Mouse (Mus musculus) E14TG2a.4 (cell line): ENCODE data around the gene Eml3.

Experiments
- CTCF ChIP-seq: conservative IDR thresholded peaks from 2 replicates; pipeline ENCODE4 v1.5.1; 2014; ENCODE audit warnings: low read length
- NANOG ChIP-seq: IDR thresholded peaks from 2 replicates; pipeline ENCODE4 v1.6.1; 2014; ENCODE audit warnings: borderline replicate concordance, low read length, mixed read lengths

DNA sequence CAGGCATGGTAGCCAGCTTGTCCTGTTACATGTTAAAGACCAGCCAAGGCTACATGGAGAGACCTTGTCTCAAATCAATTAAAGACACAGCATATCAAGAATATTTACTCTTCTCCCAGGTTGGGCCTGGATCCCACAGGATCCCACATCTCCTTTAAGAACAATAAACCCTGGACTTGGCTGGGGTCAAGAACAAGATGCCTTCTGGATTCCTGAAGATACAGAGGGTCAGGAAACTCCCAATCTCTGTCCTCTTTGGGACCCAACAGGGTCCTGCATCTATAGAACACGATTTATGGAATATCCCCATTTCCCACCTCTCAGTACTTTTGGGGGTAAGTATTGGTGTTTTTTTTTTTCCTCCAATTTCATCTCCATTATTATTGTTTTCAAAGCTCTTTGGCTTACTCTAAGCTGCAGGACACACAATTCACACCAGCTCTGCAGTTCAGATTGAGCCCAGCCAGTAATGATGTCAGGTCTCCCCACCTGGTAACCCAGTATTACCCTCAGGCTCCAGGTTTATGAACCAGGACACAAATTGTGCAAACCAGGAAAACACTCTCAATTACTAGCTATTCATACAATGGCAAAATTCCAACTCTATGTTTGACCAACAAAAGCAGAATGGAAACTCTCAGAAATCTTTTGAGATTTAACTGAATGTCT is 42.3 kb upstream of the Eml3 start:
- no peak for TF ChIP-seq CTCF
- TF ChIP-seq NANOG = no peak
